Mouse (Mus musculus): ENCODE data around the gene Jsrp1.
"Not testable (repeated sequence)": the region's sequence is repeated elsewhere in the genome, so short reads cannot be mapped to it uniquely, and the experiment has no call there.

Gene Jsrp1

GRCm38 (mm10) chr10:80823316-80823715, 10.0 kb upstream of the Jsrp1 start:
- Histone ChIP-seq H3K9me3 (ENCODE audit: low read length) (no peaks in the 10 kb centered on the region), H3K36me3 (ENCODE audit: insufficient read depth, low read length) (peaks cover 12% of the 10 kb centered on the region), H3K27me3 (ENCODE audit: insufficient read depth, low read length) (no peaks in the 10 kb centered on the region), H3K4me1 (replicated peaks; ENCODE audit: low read depth, low read length) (peaks cover 35% of the 10 kb centered on the region), H3K4me3 (replicated peaks; ENCODE audit: low read length) (no peak overlapping the region)
- TF ChIP-seq POU5F1 (IDR thresholded peaks at IDR 0.05; ENCODE audit: borderline replicate concordance, low read length) (no peak), CTCF (conservative IDR thresholded peaks at IDR 0.05; ENCODE audit: low read length) (no peak), NANOG (IDR thresholded peaks at IDR 0.05; ENCODE audit: borderline replicate concordance, low read length) (no peak)

- H3K4me1 ChIP-seq (replicated peaks; ENCODE audit: low read depth, low read length): peaks cover 27% of the 10 kb centered on the region
- H3K9me3 ChIP-seq (ENCODE audit: low read length): no peaks in the 10 kb centered on the region
- peaks cover 4% of the 10 kb centered on the region for H3K36me3 ChIP-seq (ENCODE audit: insufficient read depth, low read length)
- no peak overlapping the region for H3K4me3 ChIP-seq (replicated peaks; ENCODE audit: low read length)
- H3K27me3 ChIP-seq (ENCODE audit: insufficient read depth, low read length): no peaks in the 10 kb centered on the region
- TF ChIP-seq POU5F1 (IDR thresholded peaks at IDR 0.05; ENCODE audit: borderline replicate concordance, low read length) (no peak), NANOG (IDR thresholded peaks at IDR 0.05; ENCODE audit: borderline replicate concordance, low read length) (no peak), CTCF (conservative IDR thresholded peaks at IDR 0.05; ENCODE audit: low read length) (no peak)
Measured at GRCm38 (mm10) chr10:80822528-80822927, 9.2 kb upstream of the Jsrp1 start.

GRCm38 (mm10) chr10:80821991-80822390, 8.7 kb upstream of the Jsrp1 start:
- Histone ChIP-seq H3K4me1 (replicated peaks; ENCODE audit: low read depth, low read length) (peaks cover 24% of the 10 kb centered on the region), H3K36me3 (ENCODE audit: insufficient read depth, low read length) (no peaks in the 10 kb centered on the region), H3K9me3 (ENCODE audit: low read length) (no peaks in the 10 kb centered on the region), H3K4me3 (replicated peaks; ENCODE audit: low read length) (no peak overlapping the region), H3K27me3 (ENCODE audit: insufficient read depth, low read length) (no peaks in the 10 kb centered on the region)
- peak; percentile 55 for TF ChIP-seq CTCF (conservative IDR thresholded peaks at IDR 0.05; ENCODE audit: low read length)
- no peak for TF ChIP-seq POU5F1 (IDR thresholded peaks at IDR 0.05; ENCODE audit: borderline replicate concordance, low read length)

- Histone ChIP-seq H3K4me1 (replicated peaks; ENCODE audit: low read depth, low read length) (peaks cover 13% of the 10 kb centered on the region), H3K4me3 (replicated peaks; ENCODE audit: low read length) (no peak overlapping the region), H3K27me3 (ENCODE audit: insufficient read depth, low read length) (0 out of 2 replicates have a peak, but pooled peaks cover 2% of the 10 kb centered on the region), H3K36me3 (ENCODE audit: insufficient read depth, low read length) (no peaks in the 10 kb centered on the region), H3K9me3 (ENCODE audit: low read length) (no peaks in the 10 kb centered on the region)
- TF ChIP-seq NANOG (IDR thresholded peaks at IDR 0.05; ENCODE audit: borderline replicate concordance, low read length) (no peak), POU5F1 (IDR thresholded peaks at IDR 0.05; ENCODE audit: borderline replicate concordance, low read length) (no peak), CTCF (conservative IDR thresholded peaks at IDR 0.05; ENCODE audit: low read length) (no peak)
Measured at GRCm38 (mm10) chr10:80819406-80819805, 6.1 kb upstream of the Jsrp1 start.

- Histone ChIP-seq H3K4me3 (replicated peaks; ENCODE audit: low read length) (no peak overlapping the region), H3K9me3 (ENCODE audit: low read length) (no peaks in the 10 kb centered on the region), H3K27me3 (ENCODE audit: insufficient read depth, low read length) (0 out of 2 replicates have a peak, but pooled peaks cover 4% of the 10 kb centered on the region), H3K4me1 (replicated peaks; ENCODE audit: low read depth, low read length) (peaks cover 6% of the 10 kb centered on the region), H3K36me3 (ENCODE audit: insufficient read depth, low read length) (no peaks in the 10 kb centered on the region)
- TF ChIP-seq POU5F1 (IDR thresholded peaks at IDR 0.05; ENCODE audit: borderline replicate concordance, low read length) (no peak), CTCF (conservative IDR thresholded peaks at IDR 0.05; ENCODE audit: low read length) (no peak), NANOG (IDR thresholded peaks at IDR 0.05; ENCODE audit: borderline replicate concordance, low read length) (no peak)
Measured at GRCm38 (mm10) chr10:80818599-80819281, 5.4 kb upstream of the Jsrp1 start.

- not testable (repeated sequence) for H3K27me3 ChIP-seq (ENCODE audit: insufficient read depth, low read length); H3K4me3 ChIP-seq (replicated peaks; ENCODE audit: low read length); H3K36me3 ChIP-seq (ENCODE audit: insufficient read depth, low read length); H3K4me1 ChIP-seq (replicated peaks; ENCODE audit: low read depth, low read length); H3K9me3 ChIP-seq (ENCODE audit: low read length)
- peak; percentile 25 for TF ChIP-seq CTCF (conservative IDR thresholded peaks at IDR 0.05; ENCODE audit: low read length)
Measured at GRCm38 (mm10) chr10:80817955-80818354, 4.7 kb upstream of the Jsrp1 start.

GRCm38 (mm10) chr10:80817164-80817563, 3.9 kb upstream of the Jsrp1 start:
- H3K4me3 ChIP-seq (replicated peaks; ENCODE audit: low read length): no peak overlapping the region
- TF ChIP-seq POU5F1 (IDR thresholded peaks at IDR 0.05; ENCODE audit: borderline replicate concordance, low read length) (no peak), CTCF (conservative IDR thresholded peaks at IDR 0.05; ENCODE audit: low read length) (no peak), NANOG (IDR thresholded peaks at IDR 0.05; ENCODE audit: borderline replicate concordance, low read length) (no peak)

GRCm38 (mm10) chr10:80816303-80816702, 3.0 kb upstream of the Jsrp1 start:
- H3K9me3 ChIP-seq (ENCODE audit: low read length); H3K4me3 ChIP-seq (replicated peaks; ENCODE audit: low read length); H3K36me3 ChIP-seq (ENCODE audit: insufficient read depth, low read length); H3K4me1 ChIP-seq (replicated peaks; ENCODE audit: low read depth, low read length): not testable (repeated sequence)
- peaks cover 24% of the 10 kb centered on the region for H3K27me3 ChIP-seq (ENCODE audit: insufficient read depth, low read length)

More at GRCm38 (mm10) chr10:80817164-80817563, 3.9 kb upstream of the Jsrp1 start:
- Histone ChIP-seq H3K27me3 (ENCODE audit: insufficient read depth, low read length) (peaks cover 18% of the 10 kb centered on the region), H3K36me3 (ENCODE audit: insufficient read depth, low read length) (no peaks in the 10 kb centered on the region), H3K9me3 (ENCODE audit: low read length) (no peaks in the 10 kb centered on the region), H3K4me1 (replicated peaks; ENCODE audit: low read depth, low read length) (peaks cover 8% of the 10 kb centered on the region)

GRCm38 (mm10) chr10:80814800-80815199, 1.5 kb upstream of the Jsrp1 start:
- H3K4me1 ChIP-seq (replicated peaks; ENCODE audit: low read depth, low read length): peaks cover 18% of the 10 kb centered on the region
- no peak overlapping the region for H3K4me3 ChIP-seq (replicated peaks; ENCODE audit: low read length)
- H3K27me3 ChIP-seq (ENCODE audit: insufficient read depth, low read length): peaks cover 38% of the 10 kb centered on the region
- H3K36me3 ChIP-seq (ENCODE audit: insufficient read depth, low read length): no peaks in the 10 kb centered on the region
- H3K9me3 ChIP-seq (ENCODE audit: low read length): no peaks in the 10 kb centered on the region
- TF ChIP-seq NANOG (IDR thresholded peaks at IDR 0.05; ENCODE audit: borderline replicate concordance, low read length): no peak
- TF ChIP-seq CTCF (conservative IDR thresholded peaks at IDR 0.05; ENCODE audit: low read length): peak; percentile 6; the same call in 1 of the 2 replicates

Data from E14TG2a.4 (cell line).